Mouse (Mus musculus) lung, postnatal 14 days (tissue): ENCODE measurements around the gene Mterf1b.

ENCODE experiments used
- DNase-seq: peaks from one replicate; pipeline ENCODE4 v3.0.0; 2021

Gene Mterf1b

DNA sequence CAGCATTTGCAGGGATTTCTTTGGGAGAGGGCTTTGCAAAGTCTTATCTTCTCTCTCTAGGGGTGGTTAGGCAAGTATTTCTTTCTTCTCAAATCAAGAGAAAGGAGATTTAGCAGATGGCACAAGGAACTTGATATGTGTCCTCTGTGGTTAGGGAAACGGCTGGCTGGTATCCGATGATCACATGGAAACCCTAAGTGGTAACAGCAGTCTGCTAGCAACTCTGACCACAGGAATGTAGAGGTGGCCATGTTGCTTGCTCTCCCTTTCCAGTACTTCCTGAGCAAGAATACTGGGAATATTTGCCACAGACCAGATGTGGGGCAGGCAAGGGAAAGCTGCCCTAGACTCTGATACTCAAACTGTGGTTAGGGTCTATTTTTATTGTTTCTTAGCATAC, 53.9 kb downstream of the Mterf1b start:
- no peak for DNase-seq
